Mouse (Mus musculus): ENCODE results near the gene Cdc34.

DNA sequence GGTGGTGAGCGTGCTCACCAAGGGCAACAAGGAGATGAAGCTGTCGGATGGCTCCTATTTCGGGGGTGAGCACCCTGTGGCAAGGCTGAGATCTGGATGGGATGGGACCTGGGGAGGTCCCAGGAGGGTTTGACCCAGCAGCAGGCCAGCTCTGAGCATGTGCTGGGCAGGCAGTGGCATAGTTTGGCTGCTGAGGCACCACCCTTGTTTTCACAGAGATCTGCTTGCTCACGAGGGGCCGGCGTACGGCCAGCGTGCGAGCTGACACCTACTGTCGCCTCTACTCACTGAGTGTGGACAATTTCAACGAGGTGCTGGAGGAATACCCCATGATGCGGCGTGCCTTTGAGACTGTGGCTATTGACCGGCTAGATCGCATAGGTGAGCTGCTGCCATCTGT, 51.9 kb downstream of the Cdc34 start:
- no peak for TF ChIP-seq CTCF (IDR thresholded peaks at IDR 0.05; ENCODE audit: low read depth)
- TF ChIP-seq EP300 (IDR thresholded peaks at IDR 0.05; ENCODE audit: low read depth) = no peak
